Mouse (Mus musculus): ENCODE measurements around the gene Itk. TPM values are rescaled to one million over a fixed set of nuclear protein-coding genes. Genes with fewer than 3 reads are reported as not detected.
"Not testable (repeated sequence)": the region's sequence is repeated elsewhere in the genome, so short reads cannot be mapped to it uniquely, and the experiment has no call there.

The Itk gene
- total RNA-seq (2021): 0.74 and 6.8 TPM in 2 replicates
- long read RNA-seq, experiment 1, full-length matches to known transcripts: 4 of 6 reads
- long read RNA-seq, experiment 1, partial matches to known transcripts: 0 of 6 reads
- long read RNA-seq, experiment 1, other reads (novel, unspliced or antisense): 2 of 6 reads
- long read RNA-seq, experiment 2: 0 reads

GRCm38 (mm10) chr11:46389336-46390117 is at the start of gene Itk:
Gene Itk, minus strand, starts transcription at chr11:46389515.
- DNase-seq: no peak

GRCm38 (mm10) chr11:46437459-46438000 is 48.2 kb upstream of the Itk start:
- no peak for DNase-seq

GRCm38 (mm10) chr11:46436760-46437458 is 47.6 kb upstream of the Itk start, which contains the start of gene Med7:
Gene Med7, plus strand, starts transcription at chr11:46436925.
- DNase-seq: peak; percentile 96

GRCm38 (mm10) chr11:46435363-46435762 is 46.0 kb upstream of the Itk start:
- no peak for DNase-seq

- DNase-seq: peak; percentile 90
These were observed 41.8 kb upstream of the Itk start for GRCm38 (mm10) chr11:46431129-46431528.

GRCm38 (mm10) chr11:46430123-46430522 is 40.8 kb upstream of the Itk start:
- DNase-seq: no peak

- not testable (repeated sequence) for DNase-seq
These were observed 38.8 kb upstream of the Itk start for GRCm38 (mm10) chr11:46428131-46428530.

GRCm38 (mm10) chr11:46421086-46421888 is 32.0 kb upstream of the Itk start:
- DNase-seq: no peak

GRCm38 (mm10) chr11:46418860-46419259 is 29.5 kb upstream of the Itk start:
- DNase-seq: no peak

- DNase-seq: no peak
These were observed 29.1 kb upstream of the Itk start for GRCm38 (mm10) chr11:46418438-46418837.

GRCm38 (mm10) chr11:46410018-46410563 is 20.8 kb upstream of the Itk start:
- no peak for DNase-seq

- no peak for DNase-seq
These were observed 17.4 kb upstream of the Itk start for GRCm38 (mm10) chr11:46406721-46407120.

GRCm38 (mm10) chr11:46404986-46405385 is 15.7 kb upstream of the Itk start:
- DNase-seq: no peak

- no peak for DNase-seq
These were observed 12.2 kb upstream of the Itk start for GRCm38 (mm10) chr11:46401555-46401954.

GRCm38 (mm10) chr11:46398933-46399383 is 9.6 kb upstream of the Itk start:
- peak; percentile 12 for DNase-seq

GRCm38 (mm10) chr11:46398473-46398872 is 9.2 kb upstream of the Itk start:
- no peak for DNase-seq

- no peak for DNase-seq
These were observed 8.6 kb upstream of the Itk start for GRCm38 (mm10) chr11:46397900-46398299.

- no peak for DNase-seq
These were observed 7.5 kb upstream of the Itk start for GRCm38 (mm10) chr11:46396860-46397179.

GRCm38 (mm10) chr11:46396167-46396859 is 7.0 kb upstream of the Itk start, which contains the start of gene Fam71b:
Gene Fam71b, plus strand, starts transcription at chr11:46396559.
- no peak for DNase-seq

- DNase-seq: no peak
These were observed 6.4 kb upstream of the Itk start for GRCm38 (mm10) chr11:46395698-46396097.

GRCm38 (mm10) chr11:46395088-46395487 is 5.8 kb upstream of the Itk start:
- DNase-seq: no peak
